Mouse (Mus musculus) erythroblast, embryonic 14.5 days (primary cell): ENCODE data around the gene Sox5.

Experiments
- GATA1 ChIP-seq: IDR thresholded peaks from 2 replicates; pipeline ENCODE4 v1.6.1; 2012; ENCODE audit warnings: low read length, inconsistent platforms, mixed read lengths
- TAL1 ChIP-seq: IDR thresholded peaks from 3 replicates; pipeline ENCODE4 v1.6.1; 2012; ENCODE audit warnings: low read length, inconsistent platforms, mixed read lengths

DNA sequence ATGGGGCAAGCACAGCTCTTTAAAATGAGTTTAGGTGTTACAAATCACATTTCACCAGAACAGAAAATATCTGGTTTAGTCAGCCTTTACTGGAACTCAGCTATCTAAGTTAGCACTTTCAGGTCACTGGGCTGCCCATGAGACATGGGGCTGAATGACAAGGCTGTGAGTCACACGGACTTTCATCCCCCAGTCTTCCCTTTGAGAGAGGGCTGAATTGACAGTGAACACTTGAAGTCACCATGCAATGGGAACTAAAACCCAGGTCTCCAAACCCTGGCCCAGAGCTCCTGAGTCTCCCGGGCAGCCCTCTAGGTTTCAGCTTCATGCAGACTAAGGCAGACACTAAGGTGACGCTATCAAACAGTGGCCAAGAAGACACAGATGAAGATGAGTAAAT lies 141.2 kb downstream of the Sox5 start:
- no peak for TF ChIP-seq GATA1
- no peak for TF ChIP-seq TAL1
